Mouse (Mus musculus) MEL (cell line): Measurements from ENCODE around the gene Pid1.

Experiments
- CTCF ChIP-seq, 3 experiments: IDR thresholded peaks in 2 of 3; conservative IDR thresholded peaks in 1 of 3; 2 replicates each; pipeline ENCODE4 v1.5.1; 2011 to 2012; ENCODE audit warnings: low read length in 3 of 3, low read depth in 2 of 3, mild to moderate bottlenecking in 2 of 3, improper control_type of control experiment in 1 of 3, inconsistent platforms in 1 of 3, mixed read lengths in 1 of 3, moderate library complexity in 1 of 3; ENCODE audit not compliant: control insufficient read depth in 1 of 3, insufficient read depth in 1 of 3, poor library complexity in 1 of 3, severe bottlenecking in 1 of 3
- EP300 ChIP-seq, 2 experiments: IDR thresholded peaks; 2 replicates each; pipeline ENCODE4 v1.6.1; 2011; ENCODE audit warnings: improper control_type of control experiment in 2 of 2, low read length in 2 of 2, low read depth in 1 of 2, mild to moderate bottlenecking in 1 of 2
- KAT2A ChIP-seq: conservative IDR thresholded peaks from 2 replicates; pipeline ENCODE4 v1.6.1; 2012; ENCODE audit warnings: low read depth, low read length, improper control_type of control experiment, inconsistent platforms
- POLR2A ChIP-seq, 2 experiments: IDR thresholded peaks; 2 replicates each; pipeline ENCODE4 v1.6.1; 2011 to 2012; ENCODE audit warnings: low read length in 2 of 2, mild to moderate bottlenecking in 2 of 2, control low read depth in 1 of 2, improper control_type of control experiment in 1 of 2, low read depth in 1 of 2, moderate library complexity in 1 of 2; ENCODE audit not compliant: control insufficient read depth in 1 of 2, insufficient read depth in 1 of 2, poor library complexity in 1 of 2
- POLR2AphosphoS2 ChIP-seq: IDR thresholded peaks from 2 replicates; pipeline ENCODE4 v1.6.1; 2011; ENCODE audit warnings: low read length, improper control_type of control experiment
- TBP ChIP-seq: IDR thresholded peaks from 2 replicates; pipeline ENCODE4 v1.8.0; 2011; ENCODE audit warnings: low read depth, low read length, improper control_type of control experiment

GRCm38 (mm10) chr1:84093291-84093690 is 270.7 kb downstream of the Pid1 start:
- TF ChIP-seq TBP (no peak), POLR2A (IDR thresholded peaks at IDR 0.05; ENCODE audit: control insufficient read depth in 1 of 2, insufficient read depth in 1 of 2, low read depth in 1 of 2, low read length in 2 of 2, poor library complexity in 1 of 2) (no peak), KAT2A (no peak), CTCF (IDR thresholded peaks at IDR 0.05 in 2 of 3, conservative IDR thresholded peaks at IDR 0.05 in 1 of 3; ENCODE audit: control insufficient read depth in 1 of 3, insufficient read depth in 1 of 3, low read depth in 2 of 3, low read length in 3 of 3, poor library complexity in 1 of 3, severe bottlenecking in 1 of 3) (no peak), EP300 (IDR thresholded peaks at IDR 0.05; ENCODE audit: low read depth in 1 of 2, low read length in 2 of 2) (no peak), POLR2AphosphoS2 (no peak)
